ENCODE assay signal across 29 mouse cellular contexts in genomic region chr15:11459306-11459705, GRCm38 (mm10).
"Had no signal": no experiment of that assay in that cellular context is flagged by ENCODE, and none has a peak within 500 bp of the region (broad histone marks: within the 10 kb centered on the region; RNA-seq: fewer than 3 reads in every experiment).

No protein-coding gene starts in this region.

- H3K27me3 ChIP-seq: heart, embryonic 12.5 days; heart, embryonic 13.5 days; heart, embryonic 15.5 days; hindbrain, embryonic 12.5 days; hindbrain, embryonic 13.5 days; hindbrain, embryonic 15.5 days; intestine, embryonic 15.5 days; kidney, embryonic 15.5 days had no signal

- H3K4me2 ChIP-seq: heart, embryonic 11.5 days; heart, embryonic 12.5 days; heart, embryonic 13.5 days; heart, embryonic 15.5 days; hindbrain, embryonic 12.5 days; hindbrain, embryonic 13.5 days; hindbrain, embryonic 14.5 days; hindbrain, embryonic 15.5 days; intestine, embryonic 15.5 days; kidney, embryonic 15.5 days had no signal

- H3K4me3 ChIP-seq: heart, embryonic 10.5 days; heart, embryonic 12.5 days; heart, embryonic 13.5 days; heart, embryonic 15.5 days; hindbrain, embryonic 10.5 days; hindbrain, embryonic 12.5 days; hindbrain, embryonic 13.5 days; hindbrain, embryonic 15.5 days; intestine, embryonic 15.5 days; kidney, embryonic 15.5 days; layer of hippocampus, adult 2 months; left cerebral cortex, adult 2 months had no signal

- DNase-seq: heart, postnatal 10 days; heart, postnatal 14 days; heart, postnatal 36 days; heart, postnatal 4 days; kidney, adult 11 months; kidney, adult 18-20 months; kidney, adult 2 months; kidney, adult 8-10 months; kidney, adult 9 months; kidney, postnatal 10 days; kidney, postnatal 14 days; kidney, postnatal 36 days; kidney, postnatal 4 days; layer of hippocampus, adult 9-11 months; layer of hippocampus, postnatal 36 days had no signal

- H3K36me3 ChIP-seq: heart, embryonic 10.5 days; heart, embryonic 12.5 days; heart, embryonic 13.5 days; heart, embryonic 15.5 days; hindbrain, embryonic 10.5 days; hindbrain, embryonic 12.5 days; hindbrain, embryonic 13.5 days; hindbrain, embryonic 15.5 days; intestine, embryonic 15.5 days; kidney, embryonic 15.5 days had no signal
